Mouse (Mus musculus) hindbrain, embryonic 13.5 days (tissue): ENCODE measurements around the gene Igll1. TPM values are rescaled to one million over a fixed set of nuclear protein-coding genes. Genes with fewer than 3 reads are reported as not detected.
A peak's percentile ranks its signal among the peaks of the same experiment; 100 is the strongest.

ENCODE experiments used
- ATAC-seq: fragments of 200-750 bp; cut with Nextera tagmentation; 2 replicates; pipeline ENCODE4 v1.8.0; 2017; ENCODE audit warnings: moderate TSS enrichment; ENCODE audit not compliant: low FRiP score
- H3K27ac ChIP-seq: fragments of 300-500 bp; sonication (generic); 2 replicates; pipeline ENCODE4 v1.5.1; 2015; ENCODE audit warnings: inconsistent platforms, mild to moderate bottlenecking, moderate library complexity
- H3K27me3 ChIP-seq: fragments of 300-500 bp; sonication (generic); 2 replicates; pipeline ENCODE4 v1.6.1; 2015; ENCODE audit warnings: mild to moderate bottlenecking, inconsistent platforms
- H3K36me3 ChIP-seq: fragments of 300-500 bp; sonication (generic); 2 replicates; pipeline ENCODE4 v1.6.1; 2015; ENCODE audit warnings: mild to moderate bottlenecking, inconsistent platforms
- H3K4me1 ChIP-seq: fragments of 300-500 bp; sonication (generic); replicated peaks from 2 replicates; pipeline ENCODE4 v1.6.1; 2015; ENCODE audit warnings: inconsistent platforms
- H3K4me2 ChIP-seq: fragments of 300-500 bp; sonication (generic); 2 replicates; pipeline ENCODE4 v1.6.1; 2015; ENCODE audit warnings: inconsistent platforms, mild to moderate bottlenecking, moderate library complexity
- H3K4me3 ChIP-seq: fragments of 300-500 bp; sonication (generic); 2 replicates; pipeline ENCODE4 v1.5.1; 2015; ENCODE audit warnings: mild to moderate bottlenecking, inconsistent platforms
- H3K9ac ChIP-seq: fragments of 300-500 bp; sonication (generic); 2 replicates; pipeline ENCODE4 v1.6.1; 2015; ENCODE audit warnings: mild to moderate bottlenecking, inconsistent platforms
- H3K9me3 ChIP-seq: fragments of 300-500 bp; sonication (generic); 2 replicates; pipeline ENCODE4 v1.6.1; 2016; ENCODE audit warnings: inconsistent platforms
- WGBS: fragments of 180-500 bp; shearing (Covaris S2); methylation state at CpG from one replicate; pipeline ENCODE4 v1.1.7; 2015; 5-methylcytosine and 5-hydroxymethylcytosine counted together
- polyA plus RNA-seq: library from polyadenylated mRNA; unstranded; fragments of >200 nt; fragmentation: Nextera tagmentation; extraction: Ambion mirVana; gene quantifications from 2 replicates; pipeline ENCODE4 v1.2.1, GENCODE M21; 2015

Igll1 gene
- polyA plus RNA-seq, 1 experiment from 2014 or later: 0.14 TPM

- Histone ChIP-seq H3K4me2 (peak within 1 kb of the TSS; percentile 78), H3K4me3 (peak within 1 kb of the TSS; percentile 66), H3K9me3 (no peaks in the 10 kb centered on the region), H3K4me1 (peaks cover 2% of the 10 kb centered on the region), H3K27ac (no peak within 1 kb of the TSS), H3K9ac (peak within 1 kb of the TSS; percentile 78), H3K27me3 (no peaks in the 10 kb centered on the region), H3K36me3 (no peaks in the 10 kb centered on the region)
- 8% methylated on average over 33 of the region's 33 CpGs for WGBS
- ATAC-seq: peak; percentile 97
These were observed 34.8 kb downstream of the Igll1 start, which contains the start of gene Spag6l for GRCm38 (mm10) chr16:16828757-16829615. Spag6l (minus strand) TSS chr16:16829456.

GRCm38 (mm10) chr16:16826223-16826622 is 37.6 kb downstream of the Igll1 start:
- WGBS: 78% methylated on average over 2 of the region's 2 CpGs
- Histone ChIP-seq H3K27me3 (no peaks in the 10 kb centered on the region), H3K4me3 (no peak overlapping the region), H3K9me3 (no peaks in the 10 kb centered on the region), H3K9ac (no peak overlapping the region), H3K36me3 (no peaks in the 10 kb centered on the region), H3K4me2 (no peak overlapping the region), H3K27ac (no peak overlapping the region), H3K4me1 (peaks cover 2% of the 10 kb centered on the region)
- no peak for ATAC-seq

GRCm38 (mm10) chr16:16825476-16825875 is 38.3 kb downstream of the Igll1 start:
- Histone ChIP-seq H3K4me1 (peaks cover 2% of the 10 kb centered on the region), H3K4me2 (no peak overlapping the region), H3K4me3 (no peak overlapping the region), H3K9me3 (no peaks in the 10 kb centered on the region), H3K36me3 (no peaks in the 10 kb centered on the region), H3K27me3 (no peaks in the 10 kb centered on the region), H3K9ac (no peak overlapping the region), H3K27ac (no peak overlapping the region)
- WGBS: 36% methylated on average over 5 of the region's 5 CpGs
- no peak for ATAC-seq

Other genes with a start within 250 kb of the Igll1 start
- gene Olfr19, start 187.6 kb downstream of the Igll1 start, polyA plus RNA-seq: not detected in 2 replicates
- gene Spag6l, start 34.5 kb downstream of the Igll1 start, polyA plus RNA-seq: 14.4 and 17.7 TPM in 2 replicates
- gene Top3b, start 6.8 kb upstream of the Igll1 start, polyA plus RNA-seq: 71.0 and 72.8 TPM in 2 replicates
- 1.7 and 2.3 TPM in 2 replicates for gene Vpreb1, start 6.9 kb upstream of the Igll1 start, polyA plus RNA-seq
- 26.3 and 28.2 TPM in 2 replicates for gene Ppm1f, start 32.5 kb upstream of the Igll1 start, polyA plus RNA-seq
- gene Mapk1, start 119.4 kb upstream of the Igll1 start, polyA plus RNA-seq: 166 and 169 TPM in 2 replicates
- 119 and 132 TPM in 2 replicates for gene Ypel1, start 205.7 kb upstream of the Igll1 start, polyA plus RNA-seq
- gene Ppil2, start 247.3 kb upstream of the Igll1 start, polyA plus RNA-seq: 153 and 154 TPM in 2 replicates